Mouse (Mus musculus) C2C12 (cell line): Measurements from ENCODE around the gene Nlrc3. TPM values are rescaled to one million over a fixed set of nuclear protein-coding genes. Genes with fewer than 3 reads are reported as not detected.

Source experiments
- H3K27me3 ChIP-seq: one replicate; pipeline ENCODE4 v1.6.1; 2011; ENCODE audit not compliant: control insufficient read depth, insufficient read depth, insufficient read length
- H3K36me3 ChIP-seq: one replicate; pipeline ENCODE4 v1.6.1; 2011; ENCODE audit not compliant: control insufficient read depth, insufficient read depth
- H3K4me3 ChIP-seq: one replicate; pipeline ENCODE4 v1.5.1; 2011; ENCODE audit warnings: mild to moderate bottlenecking, control low read depth; ENCODE audit not compliant: poor library complexity, insufficient read depth, severe bottlenecking
- H3K79me2 ChIP-seq: one replicate; pipeline ENCODE4 v1.6.1; 2011; ENCODE audit not compliant: control insufficient read depth, insufficient read depth
- H3K79me3 ChIP-seq: one replicate; pipeline ENCODE4 v1.6.1; 2011; ENCODE audit warnings: low read depth, control low read depth
- H3ac ChIP-seq: one replicate; pipeline ENCODE3; 2011; ENCODE audit warnings: low read depth; ENCODE audit not compliant: control insufficient read depth, insufficient read length
- CEBPB ChIP-seq: IDR thresholded peaks from one replicate; pipeline ENCODE4 v1.6.1; 2011; ENCODE audit warnings: low read depth, mild to moderate bottlenecking, control low read depth, moderate library complexity
- CTCF ChIP-seq: IDR thresholded peaks from one replicate; pipeline ENCODE4 v1.5.1; 2011; ENCODE audit not compliant: control insufficient read depth, insufficient read depth, insufficient read length
- FOSL1 ChIP-seq: IDR thresholded peaks from one replicate; pipeline ENCODE4 v1.8.0; 2011; ENCODE audit warnings: mild to moderate bottlenecking, low read length; ENCODE audit not compliant: poor library complexity, insufficient read depth, severe bottlenecking
- MAX ChIP-seq: IDR thresholded peaks from one replicate; pipeline ENCODE4 v1.6.1; 2011; ENCODE audit warnings: mild to moderate bottlenecking, control low read depth
- MYOD1 ChIP-seq: IDR thresholded peaks from one replicate; pipeline ENCODE4 v1.6.1; 2011; ENCODE audit warnings: low read depth; ENCODE audit not compliant: control insufficient read depth, insufficient read length
- MYOG ChIP-seq: IDR thresholded peaks from one replicate; pipeline ENCODE4 v1.6.1; 2011; ENCODE audit not compliant: control insufficient read depth, insufficient read length; ENCODE audit errors: extremely low read depth
- USF1 ChIP-seq: IDR thresholded peaks from one replicate; pipeline ENCODE4 v1.6.1; 2011; ENCODE audit warnings: low read depth, mild to moderate bottlenecking, control low read depth, moderate library complexity
- polyA plus RNA-seq: library from polyadenylated mRNA; unstranded; fragments of >200 nt; fragmentation: generic; extraction: Trizol; gene quantifications from one replicate; pipeline ENCODE4 v1.2.1, GENCODE M21; 2012; ENCODE audit warnings: missing spikeins

Nlrc3 gene
- polyA plus RNA-seq, 1 experiment = 0.84 TPM

- Histone ChIP-seq H3K27me3 (no peaks in the 10 kb centered on the region), H3K79me3 (no peaks in the 10 kb centered on the region), H3K36me3 (no peaks in the 10 kb centered on the region), H3K79me2 (no peaks in the 10 kb centered on the region), H3ac (no peak overlapping the region), H3K4me3 (no peak overlapping the region)
- TF ChIP-seq CTCF = no peak
- no peak for TF ChIP-seq USF1
- TF ChIP-seq CEBPB = no peak
- no peak for TF ChIP-seq FOSL1
- no peak for TF ChIP-seq MYOG
- no peak for TF ChIP-seq MAX
- TF ChIP-seq MYOD1 = no peak
Measured at GRCm38 (mm10) chr16:4012882-4013570, 36.6 kb upstream of the Nlrc3 start.

DNA sequence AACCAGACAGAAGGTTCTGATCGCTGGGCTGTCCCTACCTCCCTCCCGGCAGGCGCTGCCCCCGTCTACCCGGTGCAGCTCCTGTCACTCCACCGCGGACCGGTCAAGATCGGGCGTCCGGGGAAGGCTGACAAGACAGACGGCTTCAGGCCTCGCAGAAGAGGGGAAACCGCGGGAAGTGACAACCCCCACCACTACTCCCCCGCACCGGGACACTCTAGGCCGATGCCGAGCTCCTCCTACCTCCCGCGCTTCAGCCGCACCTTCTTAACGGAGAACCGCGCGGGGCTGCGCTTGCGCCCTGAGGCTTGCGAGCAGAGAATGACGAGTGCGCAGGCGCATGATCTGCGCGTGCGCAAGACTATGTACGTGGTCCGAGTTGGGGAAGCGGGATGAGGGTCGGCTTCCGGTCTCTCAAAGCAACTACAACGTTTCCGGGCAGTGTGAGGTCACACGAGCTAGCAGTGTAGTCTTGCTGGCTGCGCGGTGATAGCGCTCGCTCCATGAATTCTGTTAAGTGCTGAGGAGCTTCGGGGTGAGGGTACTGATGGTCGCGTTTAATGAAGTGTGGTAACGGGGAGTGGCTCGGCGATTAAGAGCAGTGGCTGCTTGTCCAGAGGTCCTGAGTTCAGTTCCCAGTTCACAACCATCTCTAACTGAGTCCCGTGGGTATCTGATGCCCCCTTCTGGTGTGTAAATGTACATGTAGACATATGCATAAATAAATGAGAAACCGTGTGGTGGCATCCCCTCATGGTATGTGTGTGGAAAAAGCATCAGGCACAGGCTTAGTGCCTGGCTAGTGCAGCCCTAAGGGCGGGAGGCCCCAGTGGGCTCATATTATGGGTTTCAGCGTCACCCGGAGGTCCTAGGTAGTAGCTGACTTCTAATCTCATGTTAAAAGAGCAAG, 27.3 kb upstream of the Nlrc3 start, which contains the start of gene Slx4:
Gene Slx4, minus strand, starts transcription at position 282 of the 910 bp plus-strand sequence.
- Histone ChIP-seq H3K79me2 (peaks cover 23% of the 10 kb centered on the region), H3K27me3 (no peaks in the 10 kb centered on the region), H3K4me3 (peak within 1 kb of the TSS; percentile 89), H3K79me3 (peaks cover 10% of the 10 kb centered on the region), H3ac (peak within 1 kb of the TSS; percentile 95), H3K36me3 (peaks cover 24% of the 10 kb centered on the region)
- TF ChIP-seq MYOD1 = no peak

- Histone ChIP-seq H3ac (no peak overlapping the region), H3K36me3 (peaks cover 92% of the 10 kb centered on the region), H3K4me3 (no peak overlapping the region), H3K27me3 (no peaks in the 10 kb centered on the region), H3K79me3 (no peaks in the 10 kb centered on the region), H3K79me2 (no peaks in the 10 kb centered on the region)
- TF ChIP-seq MYOD1 (no peak), MYOG (no peak), CEBPB (no peak), FOSL1 (no peak), CTCF (no peak), MAX (no peak), USF1 (no peak)
Measured at GRCm38 (mm10) chr16:3988410-3988809, 12.0 kb upstream of the Nlrc3 start.

DNA sequence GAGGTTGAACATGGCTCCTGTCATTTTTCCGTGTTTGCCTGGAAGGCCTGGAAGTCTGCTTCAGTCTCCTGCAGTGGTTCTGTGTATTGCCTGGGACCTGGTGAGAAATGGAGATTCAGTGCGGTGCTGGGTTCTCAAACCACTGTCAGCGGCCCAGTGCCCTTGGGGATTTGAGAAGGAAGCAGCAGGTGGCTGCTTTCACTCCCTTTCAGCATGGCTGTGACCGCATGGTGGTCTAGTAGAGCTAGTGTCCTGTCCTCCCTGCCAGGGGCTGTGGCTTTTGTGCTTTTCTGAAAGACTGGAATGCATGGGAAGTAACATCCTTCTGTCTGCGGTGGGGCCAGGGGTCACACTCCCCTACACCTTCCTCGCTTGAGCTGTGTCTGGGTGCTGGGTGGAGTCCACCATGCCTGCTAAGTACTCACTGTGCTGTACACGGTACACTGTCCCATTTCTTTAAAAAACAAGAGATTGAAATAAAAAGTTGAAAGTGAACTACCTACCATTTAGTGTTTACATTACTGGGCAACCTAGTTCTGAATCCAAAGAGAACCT, 6.8 kb upstream of the Nlrc3 start:
- no peak for TF ChIP-seq CEBPB
- no peak for TF ChIP-seq CTCF
- TF ChIP-seq MYOD1 = no peak
- no peak for TF ChIP-seq MYOG
- no peak for TF ChIP-seq MAX
- no peak for TF ChIP-seq USF1
- no peak for TF ChIP-seq FOSL1
- Histone ChIP-seq H3K36me3 (peaks cover 81% of the 10 kb centered on the region), H3K79me3 (no peaks in the 10 kb centered on the region), H3K27me3 (no peaks in the 10 kb centered on the region), H3K79me2 (no peaks in the 10 kb centered on the region), H3K4me3 (no peak overlapping the region), H3ac (no peak overlapping the region)

DNA sequence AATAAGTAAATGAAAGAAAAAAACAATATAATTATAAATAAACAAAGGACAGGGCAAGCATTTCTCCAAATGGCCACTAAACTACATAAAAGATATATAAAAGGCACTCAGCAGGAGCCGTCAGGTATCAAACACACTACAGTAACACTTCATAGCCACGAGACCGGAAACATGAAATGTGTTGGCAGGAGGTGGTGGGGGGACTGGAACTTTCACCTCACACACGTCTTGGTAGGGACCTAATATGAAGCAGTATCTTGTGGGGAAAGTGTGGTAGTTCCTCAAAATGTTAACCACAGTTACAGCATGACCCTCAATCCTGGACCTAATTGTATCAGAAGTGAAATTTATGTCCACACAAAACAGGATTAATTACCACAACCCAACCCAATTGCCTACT, 5.7 kb upstream of the Nlrc3 start:
- H3K79me2 ChIP-seq = no peaks in the 10 kb centered on the region
- H3K4me3 ChIP-seq = no peak overlapping the region
- no peak for TF ChIP-seq CTCF
- no peak for TF ChIP-seq MYOG
- TF ChIP-seq USF1 = no peak
- no peak for TF ChIP-seq MYOD1
- TF ChIP-seq FOSL1 = no peak
- no peak for TF ChIP-seq MAX
- TF ChIP-seq CEBPB = no peak
- H3ac ChIP-seq = no peak overlapping the region
- H3K27me3 ChIP-seq = no peaks in the 10 kb centered on the region
- H3K79me3 ChIP-seq = no peaks in the 10 kb centered on the region
- peaks cover 71% of the 10 kb centered on the region for H3K36me3 ChIP-seq
